Mouse (Mus musculus) heart, embryonic 13.5 days (tissue): ENCODE measurements around the gene Trim42. TPM values are rescaled to one million over a fixed set of nuclear protein-coding genes. Genes with fewer than 3 reads are reported as not detected.

Experiments
- ATAC-seq: fragments of 200-750 bp; cut with Nextera tagmentation; 2 replicates; pipeline ENCODE4 v1.8.0; 2017; ENCODE audit warnings: moderate TSS enrichment; ENCODE audit not compliant: insufficient number of reproducible peaks, low FRiP score, low TSS enrichment; ENCODE audit errors: extremely low read depth
- H3K27ac ChIP-seq: fragments of 300-500 bp; sonication (generic); replicated peaks from 2 replicates; pipeline ENCODE4 v1.5.1; 2015; ENCODE audit warnings: moderate library complexity, mild to moderate bottlenecking, inconsistent platforms
- H3K27me3 ChIP-seq: fragments of 300-500 bp; sonication (generic); replicated peaks from 2 replicates; pipeline ENCODE4 v1.6.1; 2015; ENCODE audit warnings: mild to moderate bottlenecking, inconsistent platforms
- H3K36me3 ChIP-seq: fragments of 300-500 bp; sonication (generic); 2 replicates; pipeline ENCODE4 v1.6.1; 2015; ENCODE audit warnings: mild to moderate bottlenecking, inconsistent platforms
- H3K4me1 ChIP-seq: fragments of 300-500 bp; sonication (generic); 2 replicates; pipeline ENCODE4 v1.6.1; 2015; ENCODE audit warnings: inconsistent platforms
- H3K4me2 ChIP-seq: fragments of 300-500 bp; sonication (generic); 2 replicates; pipeline ENCODE4 v1.6.1; 2015; ENCODE audit warnings: inconsistent platforms, mild to moderate bottlenecking, moderate library complexity
- H3K4me3 ChIP-seq: fragments of 300-500 bp; sonication (generic); 2 replicates; pipeline ENCODE4 v1.5.1; 2015; ENCODE audit warnings: moderate library complexity, mild to moderate bottlenecking, inconsistent platforms
- H3K9ac ChIP-seq: fragments of 300-500 bp; sonication (generic); 2 replicates; pipeline ENCODE4 v1.6.1; 2015; ENCODE audit warnings: inconsistent platforms, mild to moderate bottlenecking, moderate library complexity
- H3K9me3 ChIP-seq: fragments of 300-500 bp; sonication (generic); 2 replicates; pipeline ENCODE4 v1.6.1; 2016; ENCODE audit warnings: inconsistent platforms
- WGBS: fragments of 180-500 bp; shearing (Covaris S2); methylation state at CpG from one replicate; pipeline ENCODE4 v1.1.7; 2015; ENCODE audit warnings: mixed read lengths; 5-methylcytosine and 5-hydroxymethylcytosine counted together
- polyA plus RNA-seq: library from polyadenylated mRNA; unstranded; fragments of >200 nt; fragmentation: Nextera tagmentation; extraction: Ambion mirVana; gene quantifications from 2 replicates; pipeline ENCODE4 v1.2.1, GENCODE M21; 2015

Gene Trim42
- polyA plus RNA-seq, 1 experiment from 2014 or later: not detected

- no peaks in the 10 kb centered on the region for H3K4me1 ChIP-seq
- H3K9me3 ChIP-seq: 0 out of 2 replicates have a peak, but pooled peaks cover 3% of the 10 kb centered on the region
- H3K4me3 ChIP-seq: no peak overlapping the region
- H3K36me3 ChIP-seq: no peaks in the 10 kb centered on the region
- no peak overlapping the region for H3K27ac ChIP-seq
- H3K9ac ChIP-seq: no peak overlapping the region
- 0 out of 2 replicates have a peak, but pooled peaks cover 9% of the 10 kb centered on the region for H3K27me3 ChIP-seq
- 32% methylated on average over 6 of the region's 6 CpGs for WGBS
- no peak overlapping the region for H3K4me2 ChIP-seq
- no peak for ATAC-seq
Observed at GRCm38 (mm10) chr9:97307705-97308485, 61.9 kb downstream of the Trim42 start.
